Mouse (Mus musculus) liver, embryonic 16.5 days (tissue): ENCODE data around the gene Rnf224. TPM values are rescaled to one million over a fixed set of nuclear protein-coding genes. Genes with fewer than 3 reads are reported as not detected.

ENCODE experiments used
- ATAC-seq: fragments of 200-750 bp; cut with Nextera tagmentation; 2 replicates; pipeline ENCODE4 v1.8.0; 2017; ENCODE audit warnings: low read depth, mild to moderate bottlenecking, moderate number of reproducible peaks, moderate library complexity
- H3K27ac ChIP-seq: fragments of 300-500 bp; sonication (generic); 2 replicates; pipeline ENCODE4 v1.5.1; 2014; ENCODE audit warnings: mild to moderate bottlenecking, low read length
- H3K27me3 ChIP-seq: fragments of 300-500 bp; sonication (generic); 2 replicates; pipeline ENCODE4 v1.6.1; 2014; ENCODE audit warnings: low read depth, low read length, mixed read lengths; ENCODE audit not compliant: control insufficient read depth, insufficient read depth
- H3K36me3 ChIP-seq: fragments of 300-500 bp; sonication (generic); 2 replicates; pipeline ENCODE4 v1.6.1; 2014; ENCODE audit warnings: mild to moderate bottlenecking; ENCODE audit not compliant: control insufficient read depth, insufficient read depth
- H3K4me1 ChIP-seq: fragments of 300-500 bp; sonication (generic); 2 replicates; pipeline ENCODE4 v1.6.1; 2014; ENCODE audit warnings: low read depth, low read length, mixed read lengths; ENCODE audit not compliant: control insufficient read depth
- H3K4me2 ChIP-seq: fragments of 300-500 bp; sonication (generic); 2 replicates; pipeline ENCODE4 v1.6.1; 2014; ENCODE audit warnings: low read depth, low read length, mixed read lengths
- H3K4me3 ChIP-seq: fragments of 300-500 bp; sonication (generic); 2 replicates; pipeline ENCODE4 v1.5.1; 2014; ENCODE audit warnings: low read depth, mild to moderate bottlenecking, low read length
- H3K9ac ChIP-seq: fragments of 300-500 bp; sonication (generic); 2 replicates; pipeline ENCODE4 v1.6.1; 2014; ENCODE audit warnings: low read depth, low read length
- H3K9me3 ChIP-seq: fragments of 300-500 bp; sonication (generic); replicated peaks from 2 replicates; pipeline ENCODE4 v1.6.1; 2016; ENCODE audit warnings: low read length; ENCODE audit not compliant: control insufficient read depth
- WGBS: fragments of 180-500 bp; shearing (Covaris S2); extraction: QIAGEN DNeasy Blood & Tissue Kit; methylation state at CpG from one replicate; pipeline ENCODE4 v1.1.7; 2014; ENCODE audit not compliant: insufficient replicate concordance; 5-methylcytosine and 5-hydroxymethylcytosine counted together
- polyA plus RNA-seq: library from polyadenylated mRNA; unstranded; fragments of >200 nt; fragmentation: Nextera tagmentation; extraction: Ambion mirVana; gene quantifications from 2 replicates; pipeline ENCODE4 v1.2.1, GENCODE M21; 2015

Rnf224 gene
- polyA plus RNA-seq, 1 experiment from 2014 or later = not detected

DNA sequence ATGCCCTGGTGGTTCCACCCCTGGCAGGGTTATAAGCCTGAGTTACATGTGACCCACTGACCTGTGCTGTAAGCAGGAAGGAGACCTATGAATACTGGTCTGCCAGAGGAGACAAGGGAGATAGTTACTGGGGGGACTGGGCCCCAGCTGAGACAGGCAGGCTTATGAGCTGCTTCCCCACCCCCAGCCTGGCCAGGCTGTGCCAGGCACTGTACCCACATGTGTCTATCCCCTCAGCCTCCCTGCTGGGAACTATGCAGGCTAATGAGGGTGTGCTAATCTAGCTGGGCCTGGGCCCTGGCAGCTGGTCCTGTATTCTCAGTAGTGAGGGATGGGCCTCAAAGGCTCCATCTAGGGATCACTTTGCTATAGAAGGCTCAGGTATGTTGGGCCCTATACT, 30.7 kb upstream of the Rnf224 start:
- no peaks in the 10 kb centered on the region for H3K9me3 ChIP-seq
- ATAC-seq = no peak
- peaks cover 9% of the 10 kb centered on the region for H3K36me3 ChIP-seq
- no peaks in the 10 kb centered on the region for H3K27me3 ChIP-seq
- peak overlapping the region; percentile 8 for H3K27ac ChIP-seq
- H3K4me1 ChIP-seq = peaks cover 64% of the 10 kb centered on the region
- H3K4me3 ChIP-seq = no peak overlapping the region
- H3K9ac ChIP-seq = no peak overlapping the region
- H3K4me2 ChIP-seq = no peak overlapping the region

DNA sequence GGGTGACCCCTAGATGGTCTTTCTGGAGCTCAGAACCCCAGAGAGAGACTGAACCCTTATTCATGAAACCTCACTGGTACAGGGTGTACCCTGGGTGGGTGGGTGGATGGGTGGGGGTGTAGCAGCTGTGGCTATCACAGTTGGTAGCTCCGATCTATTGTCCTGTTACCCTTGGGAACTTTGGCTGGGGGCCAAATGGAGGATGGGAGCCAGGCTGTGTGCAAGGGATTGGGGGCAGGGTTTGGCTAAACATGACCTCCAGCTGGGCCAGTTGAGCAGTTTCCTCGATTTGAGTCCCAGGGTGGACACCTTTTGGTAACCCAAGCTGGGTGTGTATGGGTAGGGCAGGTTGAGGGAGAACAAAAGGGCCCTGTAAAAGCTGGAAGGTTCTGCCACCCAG, 30.1 kb upstream of the Rnf224 start:
- Histone ChIP-seq H3K27ac (peak overlapping the region; percentile 8), H3K4me1 (peaks cover 68% of the 10 kb centered on the region), H3K27me3 (no peaks in the 10 kb centered on the region), H3K36me3 (peaks cover 9% of the 10 kb centered on the region), H3K9me3 (no peaks in the 10 kb centered on the region), H3K4me3 (no peak overlapping the region), H3K9ac (no peak overlapping the region), H3K4me2 (peak overlapping the region; percentile 39; the same call in 1 of the 2 replicates)
- WGBS = 50% methylated on average over 2 of the region's 2 CpGs
- no peak for ATAC-seq

DNA sequence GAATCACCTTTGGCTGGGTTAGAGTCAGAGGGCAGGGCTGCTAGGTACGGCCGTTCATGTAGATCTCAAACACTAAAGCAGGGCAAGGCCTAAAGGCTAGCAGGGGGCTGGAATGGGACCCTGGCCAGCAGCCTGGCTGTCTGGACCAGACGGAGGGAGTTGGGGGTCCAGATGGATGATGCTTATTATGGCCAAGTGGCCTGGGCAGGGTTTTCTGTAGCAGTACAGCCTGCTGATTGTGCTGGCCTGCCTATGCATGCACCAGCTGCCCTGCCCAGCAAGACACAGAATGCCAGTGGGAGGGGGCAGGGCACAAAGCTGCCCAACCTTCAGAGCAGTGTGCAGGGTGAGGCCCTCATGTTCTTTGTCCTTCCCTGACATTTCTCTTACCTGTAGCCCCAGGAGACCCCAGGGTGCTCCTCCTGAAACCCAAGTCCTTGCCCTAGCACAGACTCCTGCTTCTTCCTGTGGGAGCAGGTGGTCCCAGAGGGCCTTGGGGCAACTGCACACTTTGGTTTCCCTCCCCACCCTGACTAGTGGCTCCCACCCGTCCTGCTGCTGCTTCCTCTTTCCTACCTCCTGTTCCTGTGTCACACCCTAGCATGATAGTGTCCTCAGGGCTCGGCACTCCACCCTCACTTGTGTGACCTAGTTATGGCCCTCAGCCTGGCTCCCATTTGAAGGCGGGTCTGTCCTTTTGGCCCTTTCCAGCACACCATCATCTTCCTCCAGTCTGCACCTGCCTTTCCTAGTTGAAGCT, 29.5 kb upstream of the Rnf224 start:
- no peaks in the 10 kb centered on the region for H3K9me3 ChIP-seq
- 39% methylated on average over 6 of the region's 6 CpGs for WGBS
- peak overlapping the region; percentile 2; the same call in 1 of the 2 replicates for H3K4me3 ChIP-seq
- peak overlapping the region; percentile 39 for H3K4me2 ChIP-seq
- no peaks in the 10 kb centered on the region for H3K27me3 ChIP-seq
- peaks cover 63% of the 10 kb centered on the region for H3K4me1 ChIP-seq
- ATAC-seq = no peak
- H3K36me3 ChIP-seq = peaks cover 9% of the 10 kb centered on the region
- H3K9ac ChIP-seq = peak overlapping the region; percentile 37; the same call in 1 of the 2 replicates
- peak overlapping the region; percentile 25 for H3K27ac ChIP-seq

DNA sequence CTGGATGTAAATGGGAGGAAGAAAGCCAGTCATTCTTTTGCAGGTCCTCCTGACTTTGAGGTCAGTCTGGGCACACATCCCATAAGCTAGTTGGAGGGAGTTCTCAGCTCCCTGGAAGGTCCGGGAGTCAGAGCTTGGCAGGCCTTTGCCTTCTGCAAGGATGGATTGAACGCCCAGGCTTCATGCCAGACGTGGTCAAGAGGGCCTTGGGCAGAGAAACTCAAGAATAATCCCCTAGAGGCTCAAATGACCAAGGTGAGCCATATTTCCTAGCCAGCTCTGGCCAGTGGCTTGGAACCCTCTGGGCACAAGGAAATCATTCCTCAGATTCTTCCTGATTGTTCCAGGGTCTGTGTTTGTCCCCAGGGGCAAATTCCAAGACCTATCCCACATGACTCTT, 28.3 kb upstream of the Rnf224 start:
- 61% methylated on average over 3 of the region's 3 CpGs for WGBS
- Histone ChIP-seq H3K9ac (no peak overlapping the region), H3K4me3 (no peak overlapping the region), H3K36me3 (no peaks in the 10 kb centered on the region; the same call in 1 of the 2 replicates), H3K4me2 (peak overlapping the region; percentile 24; the same call in 1 of the 2 replicates), H3K9me3 (no peaks in the 10 kb centered on the region), H3K27ac (no peak overlapping the region), H3K4me1 (peaks cover 56% of the 10 kb centered on the region), H3K27me3 (no peaks in the 10 kb centered on the region)
- no peak for ATAC-seq

DNA sequence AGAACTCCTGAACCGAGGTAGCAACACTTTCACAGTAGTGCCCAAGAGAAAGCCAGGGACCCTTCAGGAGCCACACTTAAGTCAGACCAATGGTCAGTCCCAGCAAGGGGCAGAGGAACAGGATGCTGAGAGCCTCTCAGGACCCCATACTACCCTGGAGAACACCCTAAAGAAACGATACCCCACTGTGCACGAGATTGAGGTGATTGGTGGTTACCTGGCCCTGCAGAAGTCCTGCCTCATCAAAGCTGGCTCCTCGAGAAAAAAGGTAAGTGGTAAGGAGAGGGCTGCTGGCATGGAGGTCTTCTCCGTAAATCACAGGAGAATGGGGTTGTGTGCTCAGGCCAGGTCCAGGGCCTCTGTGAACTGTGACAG, 27.7 kb upstream of the Rnf224 start:
- Histone ChIP-seq H3K4me3 (no peak overlapping the region), H3K4me2 (peak overlapping the region; percentile 24; the same call in 1 of the 2 replicates), H3K27ac (no peak overlapping the region), H3K9me3 (no peaks in the 10 kb centered on the region), H3K4me1 (peaks cover 56% of the 10 kb centered on the region), H3K27me3 (no peaks in the 10 kb centered on the region), H3K36me3 (no peaks in the 10 kb centered on the region; the same call in 1 of the 2 replicates), H3K9ac (0 out of 2 replicates have a peak overlapping the region, but pooled peaks have one; percentile 3)
- 62% methylated on average over 5 of the region's 5 CpGs for WGBS
- ATAC-seq = no peak

DNA sequence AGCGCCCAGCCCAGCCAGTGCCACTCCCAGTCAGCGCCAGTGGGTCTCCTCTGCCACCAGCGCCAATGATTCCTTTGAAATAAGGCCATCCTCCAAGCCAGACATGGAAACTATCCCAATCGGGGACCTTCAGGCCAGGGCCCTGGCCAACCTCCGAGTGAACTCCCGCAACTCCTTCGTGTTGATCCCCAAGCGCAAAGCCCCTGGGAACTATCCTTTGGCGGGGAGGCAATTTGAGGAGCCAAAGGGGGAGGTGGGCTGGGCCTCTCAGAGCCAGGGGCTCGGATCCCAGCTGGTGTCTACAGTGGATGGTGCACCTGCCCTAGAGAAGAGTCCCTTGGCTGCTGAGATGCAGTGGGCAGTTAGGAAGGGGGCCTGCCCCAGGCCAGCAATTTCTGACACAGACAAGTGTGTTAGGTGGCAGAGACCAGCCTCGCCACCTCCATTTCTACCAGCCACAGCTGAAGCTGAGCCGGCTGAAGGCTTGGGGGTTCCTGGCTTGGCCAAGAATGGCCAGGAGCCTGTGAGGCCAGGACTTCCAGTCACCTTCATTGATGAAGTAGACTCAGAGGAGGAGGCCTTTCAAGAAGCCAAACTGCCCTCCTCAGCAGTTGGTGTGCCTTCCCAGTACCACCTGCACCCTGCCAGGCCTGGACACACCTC, 27.2 kb upstream of the Rnf224 start:
- Histone ChIP-seq H3K27ac (no peak overlapping the region), H3K4me2 (peak overlapping the region; percentile 100), H3K27me3 (no peaks in the 10 kb centered on the region), H3K9ac (peak overlapping the region; percentile 81), H3K4me1 (peaks cover 56% of the 10 kb centered on the region), H3K9me3 (no peaks in the 10 kb centered on the region), H3K36me3 (no peaks in the 10 kb centered on the region), H3K4me3 (peak overlapping the region; percentile 89)
- no peak for ATAC-seq
- 29% methylated on average over 12 of the region's 12 CpGs for WGBS

DNA sequence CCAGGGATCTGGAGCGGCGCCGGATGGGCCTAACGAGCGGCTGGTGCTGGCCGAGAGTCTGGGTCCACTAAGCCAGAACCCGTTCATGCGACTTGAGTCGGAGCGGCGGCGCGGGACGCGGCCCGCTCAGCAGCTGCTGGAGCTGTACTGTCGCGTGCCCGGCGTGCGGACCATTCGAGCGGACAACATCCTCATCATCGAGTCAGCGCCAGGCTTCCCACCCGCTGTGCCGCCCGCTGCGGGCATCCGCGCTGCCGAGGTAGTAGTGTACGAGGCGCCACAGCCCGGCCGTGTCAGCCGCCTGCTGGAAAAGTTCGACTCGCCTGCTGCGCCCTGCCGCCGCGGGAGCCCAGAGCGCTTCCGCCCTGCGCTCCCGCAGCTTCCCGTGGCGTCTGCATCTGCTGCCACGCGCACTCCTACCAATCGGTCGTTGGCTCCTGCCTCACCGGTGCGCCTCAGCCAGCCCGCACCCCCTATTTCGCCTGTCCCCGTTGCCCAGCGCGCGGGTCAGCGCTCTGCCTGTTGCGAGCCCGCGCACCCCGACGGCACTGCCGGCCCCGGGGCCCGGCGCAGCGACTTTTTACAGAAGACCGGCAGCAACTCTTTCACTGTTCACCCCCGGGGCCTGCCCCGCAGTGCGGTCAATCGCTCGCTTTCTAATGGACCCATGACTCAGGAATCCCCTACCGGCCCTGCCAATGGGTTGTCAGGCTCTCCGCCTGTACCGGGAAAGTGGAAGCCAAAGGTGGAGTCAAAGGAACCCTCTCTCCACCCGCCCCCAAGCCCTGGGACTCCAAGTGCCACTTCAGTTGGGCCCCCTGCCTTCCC, 26.4 kb upstream of the Rnf224 start:
- no peaks in the 10 kb centered on the region for H3K27me3 ChIP-seq
- H3K4me2 ChIP-seq = peak overlapping the region; percentile 100
- peak overlapping the region; percentile 81 for H3K9ac ChIP-seq
- H3K27ac ChIP-seq = peak overlapping the region; percentile 74
- H3K4me3 ChIP-seq = peak overlapping the region; percentile 89
- peaks cover 54% of the 10 kb centered on the region for H3K4me1 ChIP-seq
- WGBS = under 1% methylated on average over 82 of the region's 82 CpGs
- H3K36me3 ChIP-seq = no peaks in the 10 kb centered on the region
- peak; percentile 14 for ATAC-seq
- H3K9me3 ChIP-seq = no peaks in the 10 kb centered on the region

DNA sequence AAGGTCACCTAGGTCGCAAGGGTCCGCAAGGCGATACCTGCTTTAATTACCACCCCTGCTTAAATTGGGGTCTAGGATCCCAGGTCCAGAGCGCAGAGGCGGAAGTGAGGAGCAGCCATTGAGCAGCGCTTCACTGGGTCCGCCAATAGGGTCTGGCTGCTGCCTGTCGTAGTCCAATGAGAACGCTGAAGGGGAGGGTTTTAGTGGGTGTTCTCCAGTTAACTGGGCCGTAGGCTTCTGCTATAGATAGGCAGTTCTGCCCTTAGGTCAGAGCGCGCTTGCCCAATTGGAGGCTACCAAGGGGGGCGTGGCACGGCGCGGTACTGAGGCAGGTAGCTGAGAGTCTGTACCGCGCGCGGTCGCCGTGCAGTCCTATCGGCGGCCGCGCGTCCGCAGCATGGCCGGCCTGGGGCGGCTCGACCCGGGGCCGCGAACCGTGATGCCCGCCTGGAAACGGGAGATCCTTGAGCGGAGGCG, 25.7 kb upstream of the Rnf224 start, which contains the start of gene Tprn:
Tprn (plus strand) TSS at position 328 of the 477 bp plus-strand sequence.
- H3K4me2 ChIP-seq = peak within 1 kb of the TSS; percentile 100
- under 1% methylated on average over 39 of the region's 39 CpGs for WGBS
- H3K27ac ChIP-seq = peak within 1 kb of the TSS; percentile 74
- no peaks in the 10 kb centered on the region for H3K36me3 ChIP-seq
- no peaks in the 10 kb centered on the region for H3K9me3 ChIP-seq
- H3K9ac ChIP-seq = peak within 1 kb of the TSS; percentile 81
- peak; percentile 98 for ATAC-seq
- H3K27me3 ChIP-seq = no peaks in the 10 kb centered on the region
- peaks cover 48% of the 10 kb centered on the region for H3K4me1 ChIP-seq
- H3K4me3 ChIP-seq = peak within 1 kb of the TSS; percentile 89
